In genomic region chr16:8738542-8739514, GRCm38 (mm10) we compare ENCODE assay signal across 8 mouse cellular contexts. TPM values are rescaled to one million over a fixed set of nuclear protein-coding genes. Genes with fewer than 3 reads are reported as not detected.
DNase-seq lines count a peak whose midpoint lies in the region; ATAC-seq lines count a peak whose summit lies in the region.

No protein-coding gene starts in this region.

- H3K27ac ChIP-seq in intestine, embryonic 15.5 days, result peak overlapping the region; percentile 96
- H3K27ac ChIP-seq in midbrain, embryonic 10.5 days (replicated peaks), result peak overlapping the region; percentile 96

- no peaks in the 10 kb centered on the region for H3K36me3 ChIP-seq in intestine, embryonic 15.5 days
- peaks cover 4% of the 10 kb centered on the region for H3K36me3 ChIP-seq in midbrain, embryonic 10.5 days

- peak overlapping the region; percentile 71 for H3K4me3 ChIP-seq in intestine, embryonic 15.5 days (replicated peaks)
- peak overlapping the region; percentile 99 for H3K4me3 ChIP-seq in midbrain, embryonic 10.5 days

- no peaks in the 10 kb centered on the region for H3K27me3 ChIP-seq in intestine, embryonic 15.5 days (replicated peaks)
- no peaks in the 10 kb centered on the region for H3K27me3 ChIP-seq in midbrain, embryonic 10.5 days (ENCODE audit: low read depth, poor library complexity, severe bottlenecking)

- H3K4me2 ChIP-seq in intestine, embryonic 15.5 days (replicated peaks), result peak overlapping the region; percentile 69

- H3K9me3 ChIP-seq in intestine, embryonic 15.5 days, result no peaks in the 10 kb centered on the region
- no peaks in the 10 kb centered on the region for H3K9me3 ChIP-seq in midbrain, embryonic 10.5 days (replicated peaks)

- H3K9ac ChIP-seq in intestine, embryonic 15.5 days, result peak overlapping the region; percentile 89

- intact Hi-C loops in gastrocnemius, postnatal 36 days (cut with DNase I), result no loop called here
- intact Hi-C loops in left cerebral cortex, postnatal 36 days (cut with DNase I), result loop anchor here (2.0 kb wide), 1 partner anchor 90 kb away; no protein-coding TSS in a partner anchor

- DNase-seq in adrenal gland, adult 2 months, result peak; percentile 94
- peak; percentile 96 for DNase-seq in embryo, embryonic 11 days
- DNase-seq in gastrocnemius, postnatal 36 days, result peak; percentile 80 to 89
- peak; percentile 88 to 92 for DNase-seq in left cerebral cortex, postnatal 36 days (ENCODE audit: low spot score in 2 of 2)
- peak; percentile 90 for DNase-seq in midbrain, embryonic 10.5 days (ENCODE audit: low spot score)
- DNase-seq in right cerebral cortex, postnatal 36 days (ENCODE audit: low spot score in 2 of 2), result peak; percentile 81 to 82
- peak; percentile 84 to 92 for DNase-seq in urinary bladder, postnatal 4 days (ENCODE audit: low spot score in 2 of 2)

- WGBS in intestine, embryonic 15.5 days, result 1% methylated on average over 103 of the region's 126 CpGs
- WGBS in midbrain, embryonic 10.5 days, result 7% methylated on average over 125 of the region's 126 CpGs

- peak; percentile 94 for ATAC-seq in intestine, embryonic 15.5 days

- peaks cover 24% of the 10 kb centered on the region for H3K4me1 ChIP-seq in intestine, embryonic 15.5 days (replicated peaks)
- H3K4me1 ChIP-seq in midbrain, embryonic 10.5 days, result peaks cover 39% of the 10 kb centered on the region

RNA-seq across cellular contexts. Expression of gene Usp7, which starts 53.3 kb away (rescaled TPM):
- total RNA-seq in adrenal gland, adult 2 months (2021), result 100 to 1,000 TPM in 1 of 2 experiments, 10 to 100 TPM in 1; 83.9 to 128 TPM
- polyA plus RNA-seq in adrenal gland, adult 2 months (2012; rRNA removed), result 6.8 and 9.6 TPM in 2 replicates
- 10 to 100 TPM; 48.3 to 57.0 TPM for total RNA-seq in gastrocnemius, postnatal 36 days (2021)
- polyA plus RNA-seq in intestine, embryonic 15.5 days (2015; fragmentation: Nextera tagmentation; extraction: Ambion mirVana), result 22.6 and 25.5 TPM in 2 replicates
- 100 to 1,000 TPM; 134 to 175 TPM for total RNA-seq in left cerebral cortex, postnatal 36 days (2021)
- 25.0 and 28.1 TPM in 2 replicates for polyA plus RNA-seq in midbrain, embryonic 10.5 days (2016; fragmentation: Nextera tagmentation; extraction: Ambion mirVana)

RNA-seq across cellular contexts. Expression of gene Gm5767, which starts 58.3 kb away (rescaled TPM):
- total RNA-seq in adrenal gland, adult 2 months (2021), result not detected
- 0.25 and 0.29 TPM in 2 replicates for polyA plus RNA-seq in adrenal gland, adult 2 months (2012; rRNA removed)
- total RNA-seq in gastrocnemius, postnatal 36 days (2021), result not detected
- not detected in 2 replicates for polyA plus RNA-seq in intestine, embryonic 15.5 days (2015; fragmentation: Nextera tagmentation; extraction: Ambion mirVana)
- not detected for total RNA-seq in left cerebral cortex, postnatal 36 days (2021)
- not detected in 2 replicates for polyA plus RNA-seq in midbrain, embryonic 10.5 days (2016; fragmentation: Nextera tagmentation; extraction: Ambion mirVana)

Comparison
In these comparisons a context has a peak if more than half of its experiments do, and no peak if none do; other contexts are left out.
1. Peak in every context shown above with its lines: DNase-seq, ATAC-seq, H3K4me3 ChIP-seq and H3K27ac ChIP-seq.